25 mouse cellular contexts compared by ENCODE assay signal in the genomic region with DNA sequence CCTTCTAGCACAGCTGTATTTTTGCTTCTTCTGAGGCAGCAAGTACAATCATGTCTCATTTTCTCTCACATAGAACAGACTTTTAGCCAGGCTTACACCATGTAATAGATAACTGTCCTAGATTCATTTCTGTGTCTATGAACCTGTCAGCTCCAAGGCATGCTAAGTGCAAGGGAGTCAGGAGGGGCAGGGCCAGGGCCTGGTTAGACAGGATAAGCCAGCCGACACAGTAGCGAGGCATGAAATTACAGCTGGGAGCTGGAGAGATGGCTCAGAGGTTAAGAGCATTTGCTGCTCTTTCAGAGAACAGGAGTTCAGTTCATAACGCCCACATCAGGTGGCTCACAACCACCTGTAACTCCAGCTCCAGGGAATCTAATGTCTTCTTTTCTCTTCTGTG. TPM values are rescaled to one million over a fixed set of nuclear protein-coding genes. Genes with fewer than 3 reads are reported as not detected.
DNase-seq lines count a peak whose midpoint lies in the region; ATAC-seq and TF ChIP-seq lines count a peak whose summit lies in the region.
"Had no signal": no experiment of that assay in that cellular context is flagged by ENCODE, and none has a peak within 500 bp of the region (broad histone marks: within the 10 kb centered on the region; RNA-seq: fewer than 3 reads in every experiment).

No protein-coding gene starts in this region.

- no peaks in the 10 kb centered on the region for H3K36me3 ChIP-seq in heart, embryonic 12.5 days
- no peaks in the 10 kb centered on the region for H3K36me3 ChIP-seq in stomach, embryonic 16.5 days (ENCODE audit: control insufficient read depth, insufficient read depth, low read length)
- H3K36me3 ChIP-seq in stomach, postnatal 0 days (ENCODE audit: control insufficient read depth, insufficient read depth, low read length) = no peaks in the 10 kb centered on the region
- H3K36me3 ChIP-seq in embryonic facial prominence, embryonic 15.5 days = no peaks in the 10 kb centered on the region
- H3K36me3 ChIP-seq: forebrain, embryonic 10.5 days; heart, embryonic 10.5 days had no signal

- H3K4me3 ChIP-seq in heart, embryonic 12.5 days = no peak overlapping the region
- no peak overlapping the region for H3K4me3 ChIP-seq in stomach, embryonic 16.5 days (replicated peaks; ENCODE audit: low read length)
- H3K4me3 ChIP-seq in stomach, postnatal 0 days (ENCODE audit: low read depth, low read length) = no peak overlapping the region
- no peak overlapping the region for H3K4me3 ChIP-seq in embryonic facial prominence, embryonic 15.5 days (replicated peaks)
- H3K4me3 ChIP-seq: forebrain, embryonic 10.5 days; forebrain, embryonic 13.5 days; heart, adult 2 months; heart, embryonic 10.5 days had no signal

- ATAC-seq in heart, embryonic 12.5 days (ENCODE audit: insufficient number of reproducible peaks, low FRiP score) = no peak
- ATAC-seq in stomach, embryonic 16.5 days (ENCODE audit: insufficient read depth, low FRiP score) = peak; percentile 56; the same call in 1 of the 2 replicates
- ATAC-seq in stomach, postnatal 0 days (ENCODE audit: low FRiP score, low TSS enrichment) = no peak
- ATAC-seq in embryonic facial prominence, embryonic 15.5 days (ENCODE audit: insufficient number of reproducible peaks, low FRiP score, low TSS enrichment, low read depth) = no peak
- ATAC-seq: CD4-positive, CD25-positive, alpha-beta regulatory T cell, adult 4 months; forebrain, embryonic 13.5 days; forebrain, embryonic 16.5 days; hindbrain, postnatal 0 days; inflammation-experienced regulatory T-cells, adult 6 months; intestine, embryonic 16.5 days had no signal

- DNase-seq in heart, adult 11 months = peak; percentile 73
- no peak for DNase-seq in stomach, postnatal 0 days (ENCODE audit: low spot score)
- no peak for DNase-seq in kidney, adult 11 months
- DNase-seq: adrenal gland, adult 2 months; adrenal gland, postnatal 14 days; cerebellum, adult 11 months; cerebellum, adult 2 months; cerebellum, adult 9-11 months; cerebellum, postnatal 25 days; gastrocnemius, postnatal 14 days; heart, adult 2 months; heart, postnatal 10 days; heart, postnatal 4 days had no signal

- 66% methylated on average over 3 of the region's 3 CpGs for WGBS in heart, embryonic 12.5 days
- WGBS in stomach, embryonic 16.5 days = 62% methylated on average over 3 of the region's 3 CpGs
- 81% methylated on average over 3 of the region's 3 CpGs for WGBS in stomach, postnatal 0 days
- WGBS in embryonic facial prominence, embryonic 15.5 days = 43% methylated on average over 3 of the region's 3 CpGs

- H3K27ac ChIP-seq in heart, embryonic 12.5 days (ENCODE audit: poor library complexity, severe bottlenecking) = no peak overlapping the region
- no peak overlapping the region for H3K27ac ChIP-seq in stomach, embryonic 16.5 days (ENCODE audit: low read length)
- H3K27ac ChIP-seq in stomach, postnatal 0 days (replicated peaks) = no peak overlapping the region
- peak overlapping the region; percentile 3; the same call in 1 of the 2 replicates for H3K27ac ChIP-seq in embryonic facial prominence, embryonic 15.5 days (replicated peaks)
- H3K27ac ChIP-seq: forebrain, embryonic 10.5 days; forebrain, embryonic 13.5 days; heart, adult 2 months; heart, embryonic 10.5 days; hindbrain, embryonic 14.5 days; hindbrain, postnatal 0 days had no signal

- H3K9ac ChIP-seq in heart, embryonic 12.5 days = no peak overlapping the region
- H3K9ac ChIP-seq in stomach, embryonic 16.5 days (ENCODE audit: low read length) = no peak overlapping the region
- no peak overlapping the region for H3K9ac ChIP-seq in stomach, postnatal 0 days (ENCODE audit: low read length)
- no peak overlapping the region for H3K9ac ChIP-seq in embryonic facial prominence, embryonic 15.5 days
- H3K9ac ChIP-seq: forebrain, embryonic 13.5 days; hindbrain, embryonic 14.5 days had no signal

- no peaks in the 10 kb centered on the region; the same call in 1 of the 2 replicates for H3K9me3 ChIP-seq in heart, embryonic 12.5 days (replicated peaks)
- peaks cover 4% of the 10 kb centered on the region; the same call in 1 of the 2 replicates for H3K9me3 ChIP-seq in stomach, embryonic 16.5 days (replicated peaks; ENCODE audit: control insufficient read depth, low read length)
- 0 out of 2 replicates have a peak, but pooled peaks cover 2% of the 10 kb centered on the region for H3K9me3 ChIP-seq in stomach, postnatal 0 days (ENCODE audit: control insufficient read depth, low read length)
- H3K9me3 ChIP-seq in embryonic facial prominence, embryonic 15.5 days (replicated peaks) = no peaks in the 10 kb centered on the region
- H3K9me3 ChIP-seq: heart, embryonic 10.5 days had no signal

- peaks cover 24% of the 10 kb centered on the region for H3K4me1 ChIP-seq in heart, embryonic 12.5 days (replicated peaks)
- H3K4me1 ChIP-seq in stomach, embryonic 16.5 days (ENCODE audit: control insufficient read depth, insufficient read depth, low read length) = peaks cover 15% of the 10 kb centered on the region; the same call in 1 of the 2 replicates
- no peaks in the 10 kb centered on the region; the same call in 1 of the 2 replicates for H3K4me1 ChIP-seq in stomach, postnatal 0 days (replicated peaks; ENCODE audit: control insufficient read depth, insufficient read depth)
- peaks cover 13% of the 10 kb centered on the region for H3K4me1 ChIP-seq in embryonic facial prominence, embryonic 15.5 days

- H3K27me3 ChIP-seq in heart, embryonic 12.5 days (replicated peaks) = no peaks in the 10 kb centered on the region
- H3K27me3 ChIP-seq in stomach, embryonic 16.5 days (ENCODE audit: control insufficient read depth, insufficient read depth, low read length) = no peaks in the 10 kb centered on the region
- H3K27me3 ChIP-seq in stomach, postnatal 0 days (ENCODE audit: control insufficient read depth, insufficient read depth, low read length) = no peaks in the 10 kb centered on the region
- H3K27me3 ChIP-seq in embryonic facial prominence, embryonic 15.5 days = no peaks in the 10 kb centered on the region

- H3K4me2 ChIP-seq in heart, embryonic 12.5 days = no peak overlapping the region
- no peak overlapping the region for H3K4me2 ChIP-seq in stomach, embryonic 16.5 days (ENCODE audit: low read depth, low read length)
- no peak overlapping the region for H3K4me2 ChIP-seq in stomach, postnatal 0 days (replicated peaks; ENCODE audit: low read depth)
- H3K4me2 ChIP-seq in embryonic facial prominence, embryonic 15.5 days (replicated peaks) = no peak overlapping the region
- H3K4me2 ChIP-seq: forebrain, embryonic 13.5 days; hindbrain, embryonic 14.5 days had no signal

- no peak for TF ChIP-seq CTCF in stomach, postnatal 0 days (IDR thresholded peaks at IDR 0.05; ENCODE audit: low read depth)

- no peak for TF ChIP-seq EP300 in stomach, postnatal 0 days (optimal IDR thresholded peaks at IDR 0.05)

RNA-seq across cellular contexts. Expression of a gene that starts 38.7 kb away (rescaled TPM):
- 14.1 and 14.9 TPM in 2 replicates for polyA plus RNA-seq in heart, embryonic 12.5 days (2016; fragmentation: Nextera tagmentation; extraction: Ambion mirVana)
- 8.6 and 9.2 TPM in 2 replicates for polyA plus RNA-seq in stomach, embryonic 16.5 days (2015; fragmentation: Nextera tagmentation; extraction: Ambion mirVana)
- 5.5 and 6.0 TPM in 2 replicates for polyA plus RNA-seq in stomach, postnatal 0 days (2015; fragmentation: Nextera tagmentation; extraction: Ambion mirVana)
- polyA plus RNA-seq in embryonic facial prominence, embryonic 15.5 days (2015; fragmentation: Nextera tagmentation; extraction: Ambion mirVana) = 18.0 and 18.4 TPM in 2 replicates
- polyA plus RNA-seq: CD4-positive, CD25-positive, alpha-beta regulatory T cell, adult 4 months; inflammation-experienced regulatory T-cells, adult 6 months had no signal
